In the genomic region with DNA sequence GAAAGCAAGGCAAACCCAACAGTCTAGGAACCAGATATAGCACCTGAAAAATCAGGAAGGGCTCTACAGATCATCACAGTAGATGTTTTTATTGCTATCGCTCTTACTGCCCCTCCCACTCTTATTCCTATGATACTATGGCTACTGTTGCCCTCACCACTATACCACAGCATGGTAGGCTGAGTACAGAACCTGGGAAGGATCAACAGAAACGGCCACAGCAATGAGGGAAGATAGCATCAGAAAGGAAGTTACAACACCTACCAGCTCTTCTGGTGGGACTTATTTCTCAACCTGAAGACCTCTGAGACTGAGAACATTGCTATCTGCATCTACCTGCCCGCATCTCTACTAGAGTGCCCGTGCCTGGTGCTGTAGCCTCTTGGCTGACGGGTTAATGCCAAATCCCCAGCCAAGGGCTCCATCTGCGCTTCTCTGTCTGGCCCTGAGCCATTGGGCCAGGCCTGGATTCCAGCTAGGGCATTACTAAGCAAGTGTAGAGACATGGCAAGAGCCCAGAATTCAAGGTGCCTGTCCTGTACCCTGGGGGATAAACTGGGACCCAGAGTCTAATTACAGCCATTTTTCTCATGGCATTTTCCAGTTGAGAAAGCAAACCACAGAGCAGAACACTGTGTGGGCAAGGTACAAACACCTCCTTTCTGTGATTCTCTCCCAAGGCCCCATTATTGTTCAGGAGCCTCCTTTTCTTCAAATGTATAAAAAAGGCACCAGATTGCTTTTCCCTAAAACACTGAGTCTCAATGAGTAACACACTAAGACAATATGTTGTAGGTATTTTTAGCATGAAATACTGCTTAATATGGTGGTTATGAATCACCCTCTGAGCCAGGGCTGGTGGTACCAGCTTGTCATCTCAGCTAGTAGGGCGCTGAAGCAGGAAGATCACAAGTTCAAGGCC, we compare ENCODE assay signal across 10 mouse cellular contexts. TPM values are rescaled to one million over a fixed set of nuclear protein-coding genes. Genes with fewer than 3 reads are reported as not detected.
DNase-seq lines count a peak whose midpoint lies in the region; ATAC-seq and TF ChIP-seq lines count a peak whose summit lies in the region.
"Had no signal": no experiment of that assay in that cellular context is flagged by ENCODE, and none has a peak within 500 bp of the region (broad histone marks: within the 10 kb centered on the region; RNA-seq: fewer than 3 reads in every experiment).

No protein-coding gene starts in this region.

- no peak for TF ChIP-seq EP300 in liver, postnatal 0 days (IDR thresholded peaks at IDR 0.05; ENCODE audit: low read depth)

- no peaks in the 10 kb centered on the region for H3K27me3 ChIP-seq in liver, adult 2 months (ENCODE audit: control insufficient read depth, insufficient read depth, low read length)
- no peaks in the 10 kb centered on the region for H3K27me3 ChIP-seq in liver, postnatal 0 days (ENCODE audit: insufficient read depth, low read length)
- H3K27me3 ChIP-seq: embryonic facial prominence, embryonic 13.5 days had no signal

- no peaks in the 10 kb centered on the region for H3K36me3 ChIP-seq in liver, adult 2 months (ENCODE audit: control insufficient read depth, insufficient read depth, low read length)
- no peaks in the 10 kb centered on the region for H3K36me3 ChIP-seq in liver, postnatal 0 days (replicated peaks; ENCODE audit: insufficient read depth, low read length)
- H3K36me3 ChIP-seq: embryonic facial prominence, embryonic 13.5 days had no signal

- no peak for TF ChIP-seq CTCF in liver, adult 2 months (IDR thresholded peaks at IDR 0.05; ENCODE audit: low read depth, low read length)
- TF ChIP-seq CTCF in liver, postnatal 0 days (IDR thresholded peaks at IDR 0.05; ENCODE audit: low read depth), result no peak

- DNase-seq in liver, adult 2 months (ENCODE audit: extremely low read depth, low read depth, low spot score), result peak; percentile 42
- no peak for DNase-seq in liver, postnatal 0 days
- peak; percentile 93 to 97 for DNase-seq in cerebellum, postnatal 14 days
- peak; percentile 86 to 92 for DNase-seq in kidney, postnatal 25 days
- peak; percentile 75 for DNase-seq in telencephalon, adult 2 months (ENCODE audit: low read depth, low spot score)
- no peak for DNase-seq in thymus, postnatal 10 days (ENCODE audit: low spot score in 2 of 2)
- DNase-seq in neural tube, embryonic 10.5 days (ENCODE audit: extremely low spot score, low spot score), result no peak
- DNase-seq: spleen, adult 18-20 months had no signal

- no peaks in the 10 kb centered on the region; the same call in 1 of the 2 replicates for H3K4me1 ChIP-seq in liver, adult 2 months (ENCODE audit: control insufficient read depth, insufficient read depth, low read length)
- no peaks in the 10 kb centered on the region for H3K4me1 ChIP-seq in liver, postnatal 0 days (ENCODE audit: insufficient read depth)
- H3K4me1 ChIP-seq: embryonic facial prominence, embryonic 13.5 days had no signal

- H3K4me3 ChIP-seq in liver, adult 2 months (ENCODE audit: insufficient read depth, low read depth, low read length), result no peak overlapping the region
- no peak overlapping the region for H3K4me3 ChIP-seq in liver, postnatal 0 days (ENCODE audit: low read depth, low read length)
- H3K4me3 ChIP-seq: embryonic facial prominence, embryonic 13.5 days had no signal

- no peak overlapping the region for H3K9ac ChIP-seq in liver, adult 2 months (ENCODE audit: low read depth, low read length)
- no peak overlapping the region for H3K9ac ChIP-seq in liver, postnatal 0 days (replicated peaks)
- H3K9ac ChIP-seq: embryonic facial prominence, embryonic 13.5 days had no signal

- no peak overlapping the region for H3K27ac ChIP-seq in liver, adult 2 months (replicated peaks; ENCODE audit: insufficient read depth, low read depth, low read length)
- no peak overlapping the region for H3K27ac ChIP-seq in liver, postnatal 0 days (ENCODE audit: low read depth)
- H3K27ac ChIP-seq: embryonic facial prominence, embryonic 13.5 days had no signal

- no peak overlapping the region for H3K4me2 ChIP-seq in liver, postnatal 0 days (ENCODE audit: low read depth, low read length)
- H3K4me2 ChIP-seq: embryonic facial prominence, embryonic 13.5 days; liver, embryonic 11.5 days had no signal

- H3K9me3 ChIP-seq in liver, postnatal 0 days (ENCODE audit: low read length), result no peaks in the 10 kb centered on the region
- H3K9me3 ChIP-seq: embryonic facial prominence, embryonic 13.5 days had no signal

- no peak for ATAC-seq in liver, postnatal 0 days

- no peak for TF ChIP-seq POLR2A in liver, adult 2 months (IDR thresholded peaks at IDR 0.05; ENCODE audit: extremely low read depth, insufficient read depth, low read length)

- no peaks in the 10 kb centered on the region for H3K79me2 ChIP-seq in liver, adult 2 months (ENCODE audit: control insufficient read depth, insufficient read depth, low read length)

- 71% methylated on average over 7 of the region's 7 CpGs for WGBS in liver, adult 2 months
- 78% methylated on average over 7 of the region's 7 CpGs for WGBS in liver, postnatal 0 days (ENCODE audit: insufficient replicate concordance)

RNA-seq across cellular contexts. Expression of gene Herc1, which starts 28.0 kb away (rescaled TPM):
- total RNA-seq in liver, adult 2 months (2014; rRNA removed), result 30.9 and 32.0 TPM in 2 replicates
- 4.5 and 5.6 TPM in 2 replicates for polyA plus RNA-seq in liver, adult 2 months (2012; rRNA removed)
- 11.9 and 13.9 TPM in 2 replicates for polyA plus RNA-seq in liver, postnatal 0 days (2015; fragmentation: Nextera tagmentation; extraction: Ambion mirVana)

Comparison
In these comparisons a context has a peak if more than half of its experiments do, and no peak if none do; other contexts are left out.
1. DNase-seq: peak in liver, adult 2 months (single experiment), cerebellum, postnatal 14 days (2 of 2), kidney, postnatal 25 days (2 of 2) and telencephalon, adult 2 months (single experiment); none in liver, postnatal 0 days (single experiment), thymus, postnatal 10 days (0 of 2) and neural tube, embryonic 10.5 days (single experiment).